Mouse (Mus musculus) urinary bladder, postnatal 36 days (tissue): ENCODE measurements at regions not wholly inside any gene's neighbourhood (a gene's known extent, or its start where the extent isn't known, plus 50 kb on each side); places are given as distances from the start of the nearest gene placed in this dataset.
"Not testable (repeated sequence)": the region's sequence is repeated elsewhere in the genome, so short reads cannot be mapped to it uniquely, and the experiment has no call there.

Experiments
- DNase-seq, 2 experiments: peaks; one replicate each; pipeline ENCODE4 v3.0.0; 2022; ENCODE audit warnings: low spot score in 2 of 2, mixed read lengths in 1 of 2

DNA sequence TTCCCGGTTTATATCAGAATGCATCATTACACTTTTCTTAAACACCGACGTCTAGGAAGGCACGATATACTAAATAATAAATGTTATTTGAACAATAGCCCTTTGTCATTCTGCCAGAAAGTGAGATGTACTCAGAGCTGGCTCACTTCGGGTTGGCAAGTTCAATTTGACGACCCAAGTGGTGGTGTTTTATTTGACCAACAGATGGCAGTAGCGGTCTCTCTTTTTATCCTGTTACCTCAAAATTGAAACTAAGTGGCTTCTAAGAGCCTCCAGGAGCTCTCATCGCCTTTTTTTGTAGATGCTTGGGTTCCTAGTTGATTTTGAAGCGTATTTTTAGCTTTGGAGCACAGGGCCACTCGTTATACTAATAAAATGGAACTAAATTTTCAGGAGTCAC, 66.7 kb upstream of the Chmp2b start:
- DNase-seq: peak; percentile 34 to 35

- DNase-seq: no peak
Measured at GRCm38 (mm10) chr16:65631680-65632079, 69.2 kb upstream of the Chmp2b start.

GRCm38 (mm10) chr16:65646741-65647140, 84.2 kb upstream of the Chmp2b start:
- DNase-seq: not testable (repeated sequence)

- DNase-seq: no peak
Measured at GRCm38 (mm10) chr16:65649061-65649460, 86.5 kb upstream of the Chmp2b start.

- DNase-seq: no peak
Measured at GRCm38 (mm10) chr16:65655490-65655889, 93.0 kb upstream of the Chmp2b start.

DNA sequence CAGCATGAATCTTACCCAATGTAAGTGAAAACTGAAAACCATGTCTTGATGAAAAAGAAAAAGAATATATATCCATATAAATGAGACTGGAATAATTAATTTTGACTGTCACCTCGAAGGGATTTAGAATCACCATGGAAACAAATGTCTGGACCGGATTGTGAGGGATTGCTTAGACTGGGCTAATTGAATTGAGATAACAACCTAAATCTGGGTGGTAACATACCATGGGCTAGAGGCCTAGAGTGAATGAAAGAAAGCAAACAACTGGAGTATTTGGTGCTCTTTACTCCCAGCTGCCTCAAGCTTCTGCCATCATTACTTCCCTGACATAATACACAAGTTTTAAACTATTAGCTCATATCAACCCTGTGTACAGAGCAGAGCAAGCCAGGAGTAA, 95.3 kb upstream of the Chmp2b start:
- DNase-seq: no peak

GRCm38 (mm10) chr16:65664787-65665186, 102.3 kb upstream of the Chmp2b start:
- DNase-seq: peak in 1 of 2 experiments; percentile 11

DNA sequence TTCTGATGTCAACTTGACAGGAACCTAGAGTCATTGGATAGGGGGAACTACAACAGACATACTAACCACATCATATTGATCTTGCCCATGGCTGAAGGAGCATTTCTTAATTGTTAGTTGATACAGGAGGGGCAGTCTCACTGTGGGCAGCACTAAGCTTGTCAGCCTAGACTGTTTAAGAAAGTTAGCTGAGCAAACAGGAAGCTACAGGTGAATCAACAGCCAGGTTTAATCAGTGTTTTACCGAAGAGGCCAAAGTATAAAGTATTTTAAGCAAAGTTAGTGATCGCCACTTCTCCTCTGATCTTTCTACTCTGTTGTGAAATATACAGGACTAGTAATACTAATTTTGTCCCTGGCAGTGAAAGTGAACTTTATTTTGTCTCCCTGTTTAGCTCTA, 109.6 kb upstream of the Chmp2b start:
- no peak for DNase-seq

DNA sequence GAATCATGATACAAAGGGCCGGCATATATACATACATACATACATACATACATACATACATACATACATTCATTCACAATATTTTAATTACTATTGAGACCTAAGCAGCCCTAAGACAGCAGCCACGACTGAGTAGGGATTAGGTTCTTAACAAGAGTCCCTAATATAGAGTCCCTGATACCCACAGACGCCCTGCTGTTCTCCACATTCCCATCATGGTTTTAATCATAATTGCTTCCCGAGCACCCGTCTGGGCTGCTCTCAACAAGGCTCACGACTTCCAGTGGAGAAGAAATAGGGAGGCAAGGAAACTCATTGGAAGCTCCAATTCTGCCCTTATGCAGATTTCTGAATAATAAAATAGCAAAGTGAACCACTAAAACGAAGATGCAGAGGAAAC, 120.6 kb upstream of the Chmp2b start:
- no peak for DNase-seq

DNA sequence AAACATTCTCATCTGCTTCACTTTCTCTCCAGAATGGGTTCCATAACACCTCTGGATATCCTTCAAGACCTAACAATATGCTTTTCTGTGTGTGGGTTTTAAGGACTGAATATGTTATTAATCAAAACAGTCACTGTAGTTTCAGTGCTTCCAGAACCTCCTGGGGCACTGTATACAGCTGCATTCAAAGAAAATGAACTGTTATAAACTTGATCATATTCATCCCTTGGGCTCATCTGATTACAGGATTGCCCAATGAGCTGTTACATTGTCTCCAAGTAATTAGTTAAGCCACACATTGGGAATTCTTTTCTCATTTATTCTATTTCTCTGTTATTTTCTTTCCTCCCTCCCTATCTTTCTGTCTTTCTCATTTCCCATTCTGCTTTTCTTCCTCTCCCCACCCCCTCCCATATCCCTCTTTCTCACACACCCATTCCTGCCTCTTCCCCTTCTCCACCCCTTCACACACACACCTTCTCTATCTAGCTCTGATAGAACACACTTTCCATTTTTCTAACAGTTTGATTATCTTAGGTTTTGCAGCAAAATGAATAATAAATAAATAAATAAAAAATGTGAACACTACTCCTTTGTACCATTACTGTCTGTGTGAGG, 121.3 kb upstream of the Chmp2b start:
- no peak for DNase-seq

DNA sequence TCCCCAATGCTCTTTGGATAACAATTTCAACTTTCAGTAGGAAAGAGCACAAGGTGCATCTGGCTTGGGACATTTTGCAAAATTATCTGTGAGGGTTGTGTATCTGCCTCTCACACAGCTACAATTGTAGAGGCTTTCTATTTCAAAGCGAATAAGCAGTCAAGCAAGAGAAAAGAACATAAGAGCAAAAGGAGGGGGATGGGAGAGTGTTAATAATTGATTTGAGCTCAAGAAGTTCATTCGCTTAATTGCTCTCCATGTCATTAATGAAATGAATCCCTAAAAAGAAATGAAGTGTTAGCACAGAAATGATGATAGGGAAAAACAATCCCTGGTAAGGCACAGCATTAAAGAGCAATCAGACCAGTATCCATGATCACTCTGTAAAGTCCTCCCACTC, 121.4 kb upstream of the Vgll3 start:
- DNase-seq: no peak

DNA sequence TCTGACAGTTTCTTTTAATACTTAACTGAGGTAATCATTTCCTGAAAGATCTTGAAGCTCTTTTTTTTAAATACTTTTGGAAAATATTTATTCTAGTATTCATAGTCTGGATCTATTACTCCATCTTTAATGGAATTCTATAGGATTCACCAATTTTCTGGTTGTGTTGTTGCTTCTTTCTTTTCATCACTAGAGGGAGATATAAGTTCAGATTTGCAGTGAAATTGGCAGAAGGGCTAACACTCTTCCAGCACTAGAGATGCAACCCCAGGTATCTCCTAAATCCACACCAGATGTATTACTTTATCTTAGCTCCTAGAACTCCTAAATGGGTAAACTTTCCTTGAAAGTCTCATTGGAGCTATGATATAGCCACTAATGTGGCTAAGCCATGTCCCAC, 99.4 kb upstream of the Vgll3 start:
- DNase-seq: no peak

DNA sequence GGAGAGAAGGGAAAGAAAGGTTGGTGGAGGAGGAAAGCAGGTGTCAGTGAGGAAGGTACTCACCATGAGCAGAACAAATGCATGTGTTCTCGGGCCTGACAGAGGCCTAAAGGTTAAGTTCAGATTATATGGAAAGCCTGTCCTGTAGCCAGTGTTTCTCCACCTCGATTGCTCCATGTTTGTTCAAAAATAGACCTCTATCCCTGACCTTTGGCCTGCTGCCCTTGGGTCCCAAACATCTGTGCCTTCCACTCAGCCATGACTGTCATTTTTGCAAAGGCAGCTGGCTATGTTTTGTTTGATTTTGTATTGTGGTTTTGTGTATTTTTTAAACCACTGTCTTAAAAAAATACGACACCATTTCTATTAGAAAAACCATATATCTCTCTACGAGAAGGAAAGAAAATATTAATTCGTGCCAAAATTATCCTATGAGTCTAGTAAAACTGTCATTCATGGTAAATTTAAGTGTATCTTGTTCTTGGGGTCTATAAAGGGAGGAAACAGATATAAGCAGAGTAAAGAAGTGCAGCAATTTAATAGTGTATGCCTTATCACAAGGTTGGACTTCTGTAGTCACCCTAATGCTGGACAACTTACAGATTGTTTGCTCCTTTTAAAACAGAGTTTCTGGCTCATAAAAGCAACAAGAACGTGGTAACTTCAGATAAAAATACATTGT, 96.1 kb upstream of the Vgll3 start:
- DNase-seq: no peak

GRCm38 (mm10) chr16:65720953-65721352, 94.1 kb upstream of the Vgll3 start:
- no peak for DNase-seq

DNA sequence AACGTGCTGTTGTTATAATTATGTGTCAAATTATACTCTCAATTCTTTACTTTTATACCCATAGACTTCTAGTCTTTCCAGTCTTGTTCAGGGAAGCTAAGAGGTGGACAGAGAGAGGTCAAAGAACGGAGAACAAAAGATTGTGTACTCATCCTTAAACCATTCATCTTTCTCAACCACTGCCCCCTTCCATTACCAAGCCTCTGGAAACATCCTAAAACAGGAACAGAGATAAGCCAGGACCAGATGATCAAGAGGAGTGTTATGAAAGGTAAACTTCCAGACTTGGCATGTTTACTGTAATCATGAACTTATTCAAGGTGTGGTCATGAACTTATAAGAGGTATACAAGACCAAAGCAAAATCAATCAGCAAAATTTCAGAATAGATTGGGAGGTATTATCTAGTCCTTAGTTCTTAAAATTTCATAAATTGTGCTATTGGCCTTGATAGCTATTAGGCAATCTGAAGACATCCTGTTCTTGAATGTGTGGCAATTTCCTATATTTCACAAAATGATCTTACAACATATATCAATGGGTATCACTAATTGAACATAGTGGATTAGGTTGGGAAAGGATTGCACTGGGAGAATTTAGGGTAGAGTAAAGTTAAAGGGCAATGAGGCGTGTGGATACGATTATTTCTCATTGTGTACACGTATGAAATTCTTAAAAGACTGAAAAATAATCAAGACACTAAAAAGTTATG, 89.3 kb upstream of the Vgll3 start:
- no peak for DNase-seq

- no peak for DNase-seq
Measured at GRCm38 (mm10) chr16:65726289-65726688, 88.8 kb upstream of the Vgll3 start.

DNA sequence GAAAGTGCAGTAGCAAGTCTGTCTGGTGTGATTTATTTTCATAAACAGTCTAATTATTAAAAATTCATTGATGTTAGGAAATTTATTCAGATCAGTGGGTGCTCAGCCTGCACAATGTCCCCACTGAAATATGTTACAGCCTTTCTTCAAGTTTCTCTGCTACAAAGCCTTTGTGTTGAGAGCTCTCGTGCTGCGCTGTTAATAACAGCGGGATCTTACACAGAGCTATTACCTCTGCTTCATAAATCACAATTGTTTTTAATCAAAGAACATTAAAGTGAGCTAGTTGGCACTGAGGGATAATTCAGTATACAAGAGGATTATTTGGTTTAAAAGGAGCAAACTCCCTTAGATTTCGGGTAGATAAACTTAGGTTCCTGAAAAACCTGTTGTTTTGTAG, 85.7 kb upstream of the Vgll3 start:
- DNase-seq: no peak

DNA sequence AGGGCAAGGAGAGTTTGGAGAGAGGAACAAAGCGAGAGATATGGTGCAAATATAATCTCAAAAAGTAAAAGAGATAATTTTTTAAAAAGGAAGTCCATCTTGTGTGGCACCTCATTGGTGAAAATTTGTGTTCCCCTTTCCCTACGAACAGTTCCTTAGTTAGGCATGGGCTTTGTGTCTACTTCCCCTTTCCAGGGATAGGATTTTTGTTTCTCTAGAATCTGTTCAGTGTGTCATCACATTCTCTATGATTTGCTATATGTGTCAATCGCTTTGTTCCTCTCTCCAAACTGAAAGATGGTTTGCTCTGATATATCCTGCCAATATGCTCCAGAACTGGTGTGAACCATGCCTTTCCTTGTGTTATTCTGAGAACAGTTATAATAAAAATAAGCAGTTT, 75.4 kb upstream of the Vgll3 start:
- DNase-seq: no peak

- DNase-seq: no peak
Measured at GRCm38 (mm10) chr16:65742951-65743350, 72.1 kb upstream of the Vgll3 start.

GRCm38 (mm10) chr16:65755667-65756066, 59.4 kb upstream of the Vgll3 start:
- no peak for DNase-seq
